Mouse (Mus musculus) hindbrain, embryonic 15.5 days (tissue): Measurements from ENCODE around the gene Fbxw28. TPM values are rescaled to one million over a fixed set of nuclear protein-coding genes. Genes with fewer than 3 reads are reported as not detected.
"Not testable (repeated sequence)": the region's sequence is repeated elsewhere in the genome, so short reads cannot be mapped to it uniquely, and the experiment has no call there.

ENCODE experiments used
- ATAC-seq: fragments of 200-750 bp; cut with Nextera tagmentation; 2 replicates; pipeline ENCODE4 v1.8.0; 2017; ENCODE audit warnings: low read depth, moderate number of reproducible peaks, moderate TSS enrichment; ENCODE audit not compliant: low FRiP score
- H3K27ac ChIP-seq: fragments of 300-500 bp; sonication (generic); replicated peaks from 2 replicates; pipeline ENCODE4 v1.5.1; 2015; ENCODE audit warnings: mild to moderate bottlenecking, inconsistent platforms
- H3K27me3 ChIP-seq: fragments of 300-500 bp; sonication (generic); 2 replicates; pipeline ENCODE4 v1.6.1; 2015; ENCODE audit warnings: control low read depth, inconsistent platforms
- H3K36me3 ChIP-seq: fragments of 300-500 bp; sonication (generic); 2 replicates; pipeline ENCODE4 v1.6.1; 2015; ENCODE audit warnings: control low read depth, inconsistent platforms
- H3K4me1 ChIP-seq: fragments of 300-500 bp; sonication (generic); replicated peaks from 2 replicates; pipeline ENCODE4 v1.6.1; 2015; ENCODE audit warnings: control low read depth, inconsistent platforms
- H3K4me2 ChIP-seq: fragments of 300-500 bp; sonication (generic); 2 replicates; pipeline ENCODE4 v1.6.1; 2015; ENCODE audit warnings: moderate library complexity, mild to moderate bottlenecking, inconsistent platforms
- H3K4me3 ChIP-seq: fragments of 300-500 bp; sonication (generic); 2 replicates; pipeline ENCODE4 v1.5.1; 2015; ENCODE audit warnings: mild to moderate bottlenecking, inconsistent platforms
- H3K9ac ChIP-seq: fragments of 300-500 bp; sonication (generic); 2 replicates; pipeline ENCODE4 v1.6.1; 2015; ENCODE audit warnings: inconsistent platforms
- H3K9me3 ChIP-seq: fragments of 300-500 bp; sonication (generic); 2 replicates; pipeline ENCODE4 v1.6.1; 2016; ENCODE audit warnings: control low read depth, inconsistent platforms
- WGBS: fragments of 180-500 bp; shearing (Covaris S2); methylation state at CpG from one replicate; pipeline ENCODE4 v1.1.7; 2015; 5-methylcytosine and 5-hydroxymethylcytosine counted together
- polyA plus RNA-seq: library from polyadenylated mRNA; unstranded; fragments of >200 nt; fragmentation: Nextera tagmentation; extraction: Ambion mirVana; gene quantifications from 2 replicates; pipeline ENCODE4 v1.2.1, GENCODE M21; 2015

Gene Fbxw28
- 0.12 TPM in 1 of 2 replicates, not detected in the other for polyA plus RNA-seq

DNA sequence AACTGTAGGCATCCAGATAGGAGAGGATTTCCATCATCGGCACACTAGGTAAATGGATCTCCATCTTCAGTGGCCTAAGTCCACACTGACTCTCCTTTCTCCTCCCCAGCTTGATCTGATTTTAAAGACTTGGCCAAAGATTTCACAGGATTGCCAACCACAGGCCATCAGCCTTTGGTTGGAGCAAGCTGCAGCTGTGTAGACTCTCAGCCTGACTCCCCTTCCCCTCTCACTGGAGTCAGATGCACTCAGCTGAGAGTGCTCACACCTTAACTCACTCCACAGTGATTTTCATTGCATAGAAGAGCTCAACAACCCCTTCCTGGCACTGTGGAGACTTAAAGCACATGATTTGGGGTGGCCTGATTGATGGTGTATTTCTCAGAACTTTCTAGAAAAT is at the start of gene Fbxw28:
Fbxw28 (minus strand) TSS at position 101 of the 400 bp plus-strand sequence.
- WGBS: no CpG with 5 or more reads among the region's 1 CpGs
- not testable (repeated sequence) for H3K27me3 ChIP-seq, H3K4me1 ChIP-seq, H3K4me2 ChIP-seq, H3K27ac ChIP-seq, ATAC-seq, H3K9me3 ChIP-seq, H3K4me3 ChIP-seq, H3K9ac ChIP-seq, H3K36me3 ChIP-seq

DNA sequence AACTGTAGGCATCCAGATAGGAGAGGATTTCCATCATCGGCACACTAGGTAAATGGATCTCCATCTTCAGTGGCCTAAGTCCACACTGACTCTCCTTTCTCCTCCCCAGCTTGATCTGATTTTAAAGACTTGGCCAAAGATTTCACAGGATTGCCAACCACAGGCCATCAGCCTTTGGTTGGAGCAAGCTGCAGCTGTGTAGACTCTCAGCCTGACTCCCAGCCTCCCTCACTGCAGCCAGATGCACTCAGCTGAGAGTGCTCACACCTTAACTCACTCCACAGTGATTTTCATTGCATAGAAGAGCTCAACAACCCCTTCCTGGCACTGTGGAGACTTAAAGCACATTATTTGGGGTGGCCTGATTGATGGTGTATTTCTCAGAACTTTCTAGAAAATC is 51.9 kb downstream of the Fbxw28 start, which contains the start of gene Fbxw14:
Fbxw14 (minus strand) TSS at position 101 of the 400 bp plus-strand sequence.
- not testable (repeated sequence) for H3K27ac ChIP-seq, H3K4me1 ChIP-seq, H3K27me3 ChIP-seq, H3K9me3 ChIP-seq, H3K9ac ChIP-seq, H3K4me2 ChIP-seq, H3K36me3 ChIP-seq, ATAC-seq, H3K4me3 ChIP-seq
- WGBS: 100% methylated on average over 1 of the region's 1 CpGs

Other genes with a start within 250 kb of the Fbxw28 start
- gene Plxnb1, start 244.3 kb downstream of the Fbxw28 start, polyA plus RNA-seq: 19.2 and 19.8 TPM in 2 replicates
- not detected in 2 replicates for gene Fbxw21, start 177.6 kb downstream of the Fbxw28 start, polyA plus RNA-seq
- not detected in 2 replicates for gene Fbxw13, start 143.7 kb downstream of the Fbxw28 start, polyA plus RNA-seq
- not detected in 2 replicates for gene Fbxw20, start 104.9 kb downstream of the Fbxw28 start, polyA plus RNA-seq
- gene Fbxw14, start 52.0 kb downstream of the Fbxw28 start, polyA plus RNA-seq: not detected in 2 replicates
- not detected in 2 replicates for gene Fbxw22, start 64.6 kb upstream of the Fbxw28 start, polyA plus RNA-seq
- not detected in 2 replicates for gene Fbxw16, start 109.5 kb upstream of the Fbxw28 start, polyA plus RNA-seq
- not detected in 2 replicates for gene Fbxw19, start 156.2 kb upstream of the Fbxw28 start, polyA plus RNA-seq
- 0.10 and 0.14 TPM in 2 replicates for gene Fbxw15, start 228.6 kb upstream of the Fbxw28 start, polyA plus RNA-seq